Mouse (Mus musculus): ENCODE data around the gene Adam6b. TPM values are rescaled to one million over a fixed set of nuclear protein-coding genes. Genes with fewer than 3 reads are reported as not detected.
"Not testable (repeated sequence)": the region's sequence is repeated elsewhere in the genome, so short reads cannot be mapped to it uniquely, and the experiment has no call there.

The Adam6b gene
- polyA plus RNA-seq, 1 experiment: not detected

- H3K4me1 ChIP-seq (ENCODE audit: control insufficient read depth, insufficient read depth, low read length): no peaks in the 10 kb centered on the region
- no peak overlapping the region for H3K9ac ChIP-seq (ENCODE audit: low read depth, poor library complexity, severe bottlenecking)
- H3K36me3 ChIP-seq (ENCODE audit: control insufficient read depth, insufficient read depth, low read length, poor library complexity, severe bottlenecking): no peaks in the 10 kb centered on the region
- H3K27ac ChIP-seq (ENCODE audit: insufficient read depth, low read length): no peak overlapping the region
- no peak for TF ChIP-seq EP300 (IDR thresholded peaks at IDR 0.05; ENCODE audit: insufficient read depth, low read depth, low read length)
- no peak for TF ChIP-seq POLR2A (IDR thresholded peaks at IDR 0.05; ENCODE audit: insufficient read depth, low read length)
- peak; percentile 17 for TF ChIP-seq CTCF (IDR thresholded peaks at IDR 0.05; ENCODE audit: low read depth, low read length)
- H3K4me3 ChIP-seq (ENCODE audit: low read depth, low read length): no peak overlapping the region
- no peaks in the 10 kb centered on the region; the same call in 1 of the 2 replicates for H3K9me3 ChIP-seq (replicated peaks; ENCODE audit: control insufficient read depth, insufficient read depth, low read length, poor library complexity, severe bottlenecking)
- no peaks in the 10 kb centered on the region for H3K27me3 ChIP-seq (ENCODE audit: control insufficient read depth, insufficient read depth, low read length, poor library complexity, severe bottlenecking)
Observed at GRCm38 (mm10) chr12:113484971-113485485, 4.3 kb upstream of the Adam6b start.

GRCm38 (mm10) chr12:113487693-113488092 is 1.6 kb upstream of the Adam6b start:
- H3K27me3 ChIP-seq (ENCODE audit: control insufficient read depth, insufficient read depth, low read length, poor library complexity, severe bottlenecking); H3K9ac ChIP-seq (ENCODE audit: low read depth, poor library complexity, severe bottlenecking): not testable (repeated sequence)
- peak; percentile 50 for TF ChIP-seq CTCF (IDR thresholded peaks at IDR 0.05; ENCODE audit: low read depth, low read length)

GRCm38 (mm10) chr12:113525901-113526300 is 36.6 kb downstream of the Adam6b start:
- Histone ChIP-seq H3K4me1 (ENCODE audit: control insufficient read depth, insufficient read depth, low read length) (no peaks in the 10 kb centered on the region), H3K27ac (ENCODE audit: insufficient read depth, low read length) (no peak overlapping the region), H3K36me3 (ENCODE audit: control insufficient read depth, insufficient read depth, low read length, poor library complexity, severe bottlenecking) (no peaks in the 10 kb centered on the region), H3K9me3 (replicated peaks; ENCODE audit: control insufficient read depth, insufficient read depth, low read length, poor library complexity, severe bottlenecking) (no peaks in the 10 kb centered on the region), H3K9ac (ENCODE audit: low read depth, poor library complexity, severe bottlenecking) (no peak overlapping the region), H3K27me3 (ENCODE audit: control insufficient read depth, insufficient read depth, low read length, poor library complexity, severe bottlenecking) (no peaks in the 10 kb centered on the region), H3K4me3 (ENCODE audit: low read depth, low read length) (no peak overlapping the region)
- TF ChIP-seq POLR2A (IDR thresholded peaks at IDR 0.05; ENCODE audit: insufficient read depth, low read length): no peak
- TF ChIP-seq EP300 (IDR thresholded peaks at IDR 0.05; ENCODE audit: insufficient read depth, low read depth, low read length): no peak
- TF ChIP-seq CTCF (IDR thresholded peaks at IDR 0.05; ENCODE audit: low read depth, low read length): no peak

More at GRCm38 (mm10) chr12:113487693-113488092, 1.6 kb upstream of the Adam6b start:
- not testable (repeated sequence) for H3K36me3 ChIP-seq (ENCODE audit: control insufficient read depth, insufficient read depth, low read length, poor library complexity, severe bottlenecking); H3K4me3 ChIP-seq (ENCODE audit: low read depth, low read length); H3K4me1 ChIP-seq (ENCODE audit: control insufficient read depth, insufficient read depth, low read length); H3K9me3 ChIP-seq (replicated peaks; ENCODE audit: control insufficient read depth, insufficient read depth, low read length, poor library complexity, severe bottlenecking); H3K27ac ChIP-seq (ENCODE audit: insufficient read depth, low read length)

Other genes starting within 250 kb of the Adam6b start
- gene Adam6a, start 54.4 kb downstream of the Adam6b start, polyA plus RNA-seq (2011; ENCODE audit: insufficient read depth, insufficient read length, low read depth, missing spikeins): not detected in 2 replicates